Mouse (Mus musculus) liver, adult (tissue): ENCODE data around the gene Klhl6.

Experiments
- GATA4 ChIP-seq: IDR thresholded peaks from 2 replicates; pipeline ENCODE4 v1.6.1; 2014; ENCODE audit warnings: mild to moderate bottlenecking, low read length; ENCODE audit not compliant: insufficient replicate concordance

The Klhl6 gene

DNA sequence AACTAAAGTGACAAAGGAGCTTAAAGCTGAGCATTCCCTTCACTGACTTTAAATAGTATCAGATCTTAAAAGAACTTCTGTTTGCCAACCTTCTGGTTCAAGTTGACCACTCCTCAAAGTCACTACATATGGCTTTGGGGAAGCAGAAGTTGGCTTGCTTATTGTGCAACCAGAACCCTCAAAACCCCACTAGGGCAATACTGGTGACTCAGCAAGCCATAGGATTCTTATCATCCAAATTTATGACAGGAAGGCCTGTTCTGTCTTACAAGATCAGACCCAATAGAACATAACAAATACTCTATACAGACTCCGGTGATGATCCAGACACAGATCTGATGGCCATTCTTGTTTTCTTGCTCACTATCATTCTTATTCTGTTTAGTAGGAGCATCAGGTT, 9.4 kb downstream of the Klhl6 start:
- no peak for TF ChIP-seq GATA4

GRCm38 (mm10) chr16:19972736-19973350, 10.0 kb downstream of the Klhl6 start:
- no peak for TF ChIP-seq GATA4

- no peak for TF ChIP-seq GATA4
Measured at GRCm38 (mm10) chr16:19969506-19969905, 13.3 kb downstream of the Klhl6 start.

DNA sequence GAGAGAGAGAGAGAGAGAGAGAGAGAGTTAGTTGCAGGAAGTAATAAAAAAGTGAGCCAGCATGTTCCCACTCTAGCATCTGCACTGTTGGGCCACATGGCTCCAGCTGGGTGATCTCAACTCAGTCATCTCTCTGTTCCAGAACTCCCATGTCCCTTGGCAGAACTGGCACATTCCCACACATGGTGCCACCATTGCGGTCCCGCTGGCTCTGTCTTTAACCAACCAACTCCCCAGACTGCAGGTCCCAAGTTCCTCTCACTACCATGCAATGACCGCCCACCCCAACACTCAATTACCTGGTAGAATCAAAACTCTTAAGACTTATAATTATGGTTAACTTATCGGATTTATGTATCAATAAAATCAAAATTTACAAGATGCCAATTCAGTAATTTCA, 14.2 kb downstream of the Klhl6 start:
- TF ChIP-seq GATA4, result no peak

GRCm38 (mm10) chr16:19967897-19968392, 14.9 kb downstream of the Klhl6 start:
- TF ChIP-seq GATA4, result no peak

DNA sequence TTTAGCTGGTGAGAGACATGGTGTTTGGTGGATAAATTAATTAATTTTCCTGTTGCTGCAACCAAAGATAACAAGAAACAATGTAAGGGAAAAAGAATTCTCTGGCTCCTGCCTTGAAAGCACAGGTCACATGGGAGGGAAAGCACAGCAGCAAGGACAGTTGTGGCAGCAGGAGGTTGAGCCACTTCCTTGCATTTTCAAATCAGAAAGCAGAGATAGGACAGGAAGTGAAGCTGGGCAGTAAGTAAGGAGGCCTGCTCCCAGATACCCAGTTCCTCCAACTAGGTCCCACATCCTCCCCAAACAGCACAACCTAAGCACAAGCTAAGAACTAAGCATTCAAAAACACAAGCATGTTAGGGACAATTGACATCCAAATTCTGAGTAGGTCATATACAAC, 15.9 kb downstream of the Klhl6 start:
- TF ChIP-seq GATA4, result peak; percentile 95; the same call in 1 of the 2 replicates

GRCm38 (mm10) chr16:19966437-19966836, 16.4 kb downstream of the Klhl6 start:
- TF ChIP-seq GATA4, result no peak

DNA sequence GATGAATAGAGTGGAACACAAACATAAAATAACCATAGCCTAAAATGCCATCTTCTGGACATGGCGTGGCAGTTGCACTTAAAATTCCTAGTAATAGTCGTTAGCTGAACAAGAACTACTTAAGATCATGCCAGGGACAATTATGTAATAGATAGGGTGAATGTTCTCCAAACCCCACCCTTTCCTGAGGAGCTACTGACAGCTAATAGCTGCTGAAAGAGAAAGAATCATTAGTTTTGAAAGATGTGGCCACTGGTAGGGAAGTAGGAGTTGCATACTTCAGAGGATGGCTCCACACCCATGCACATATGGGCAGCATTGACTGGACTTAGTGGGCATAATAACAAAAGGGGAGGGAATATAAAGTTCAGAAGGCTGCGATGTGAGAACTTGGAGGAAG, 19.9 kb downstream of the Klhl6 start:
- TF ChIP-seq GATA4, result no peak

GRCm38 (mm10) chr16:19961070-19961469, 21.8 kb downstream of the Klhl6 start:
- no peak for TF ChIP-seq GATA4

GRCm38 (mm10) chr16:19960407-19961058, 22.3 kb downstream of the Klhl6 start:
- TF ChIP-seq GATA4, result peak; percentile 73; the same call in 1 of the 2 replicates

DNA sequence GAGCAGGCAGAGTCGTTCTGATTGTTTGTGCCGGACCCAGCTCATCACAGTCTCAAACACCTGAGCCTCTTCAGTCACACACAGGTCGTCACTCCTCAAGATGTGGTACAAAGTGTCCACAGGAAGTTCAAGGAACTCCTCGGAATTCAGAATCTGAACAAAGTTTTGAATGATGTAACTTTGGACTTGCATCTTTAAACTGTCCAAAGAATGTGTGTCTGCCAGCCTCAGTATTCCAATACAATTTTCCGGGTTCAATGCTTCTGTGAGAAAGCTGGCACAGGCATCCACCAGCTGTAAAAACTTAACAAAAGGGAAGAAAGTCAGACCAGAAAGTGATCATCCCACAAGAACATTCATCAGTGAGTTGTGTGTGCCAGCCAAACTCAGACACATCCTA, 25.8 kb downstream of the Klhl6 start:
- no peak for TF ChIP-seq GATA4

DNA sequence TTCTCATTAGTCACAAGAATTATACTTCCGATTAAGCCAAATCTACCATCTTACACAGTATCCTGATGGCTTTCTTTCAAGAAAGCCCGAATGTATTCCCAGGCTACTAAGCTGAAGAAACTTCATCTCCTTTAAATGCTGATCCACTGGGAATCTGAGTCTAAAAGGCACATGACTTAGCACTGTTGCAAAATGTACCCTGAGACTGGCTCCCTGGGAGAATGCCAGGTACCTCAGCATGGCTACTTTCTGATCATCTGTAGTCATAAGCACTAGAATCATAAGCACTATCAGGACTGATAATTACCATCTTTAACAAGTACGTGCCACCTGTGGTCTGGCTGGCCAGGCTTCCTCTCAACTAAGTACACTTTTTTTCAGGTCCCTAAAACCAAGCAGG, 35.5 kb downstream of the Klhl6 start:
- no peak for TF ChIP-seq GATA4

- TF ChIP-seq GATA4, result no peak
Measured at GRCm38 (mm10) chr16:19946578-19947298, 36.1 kb downstream of the Klhl6 start.

GRCm38 (mm10) chr16:19920823-19921222, 62.0 kb downstream of the Klhl6 start:
- TF ChIP-seq GATA4, result no peak

DNA sequence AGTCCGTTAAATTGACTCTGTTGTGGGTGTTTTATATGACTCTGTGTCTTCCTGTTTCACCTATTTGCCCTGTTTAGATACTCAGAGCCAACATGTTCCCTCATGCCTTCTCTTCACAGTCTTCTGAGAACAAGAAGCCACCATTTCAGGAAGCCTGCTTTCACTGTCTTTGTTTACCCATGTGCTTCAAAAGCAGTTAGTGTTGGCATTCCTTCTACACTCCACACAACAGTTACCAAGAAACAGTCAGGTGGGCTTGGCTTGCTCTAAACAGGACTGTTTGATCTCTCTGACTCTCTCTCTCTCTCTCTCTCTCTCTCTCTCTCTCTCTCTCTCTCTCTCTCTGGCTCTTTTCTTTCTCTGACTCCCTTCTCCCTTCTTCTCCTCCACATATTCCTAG, 64.6 kb downstream of the Klhl6 start:
- TF ChIP-seq GATA4, result no peak

DNA sequence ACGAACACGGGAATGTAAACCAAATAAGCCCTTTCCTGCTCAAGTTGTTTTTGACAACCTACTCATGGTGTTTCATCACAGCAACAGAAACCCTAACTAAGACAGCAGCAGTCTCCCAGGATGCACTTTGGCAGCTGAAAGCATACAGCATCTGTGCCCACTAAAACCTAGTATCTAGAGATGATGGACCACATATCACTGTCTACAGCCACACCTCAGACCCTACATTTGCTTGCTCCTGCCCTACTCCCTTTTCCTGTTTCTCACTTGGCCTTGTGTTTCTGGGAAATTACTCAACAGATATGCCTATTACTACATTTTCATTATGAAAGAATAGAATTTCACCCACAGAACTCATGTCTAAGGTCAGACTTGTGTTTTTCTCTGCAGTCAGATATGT, 70.3 kb downstream of the Klhl6 start:
- no peak for TF ChIP-seq GATA4
